Mouse (Mus musculus): ENCODE measurements around the gene Pcsk5. TPM values are rescaled to one million over a fixed set of nuclear protein-coding genes. Genes with fewer than 3 reads are reported as not detected.

Pcsk5 gene
- total RNA-seq, 2 experiments from 2014 or later, result 13.1 to 18.9 TPM

- intact Hi-C loops (cut with DNase I), result loop anchor here (10.0 kb wide), 3 partner anchors 150 to 570 kb away; partner anchors contain the start of gene Foxb2
- no peak for DNase-seq (ENCODE audit: low spot score in 2 of 2)
Measured at GRCm38 (mm10) chr19:17385022-17385421, 452.4 kb downstream of the Pcsk5 start.

GRCm38 (mm10) chr19:17382807-17383397, 454.5 kb downstream of the Pcsk5 start:
- intact Hi-C loops (cut with DNase I), result loop anchor here (10.0 kb wide), 3 partner anchors 148 to 568 kb away; partner anchors contain the start of gene Foxb2
- no peak for DNase-seq (ENCODE audit: low spot score in 2 of 2)

All from left cerebral cortex, postnatal 14 days (tissue).